Mouse (Mus musculus) MN1 (cell line): Measurements from ENCODE around the gene Kcnn3.

Experiments
- DNase-seq: peaks from one replicate; pipeline ENCODE4 v3.0.0-alpha.2; 2016; ENCODE audit warnings: low spot score

Gene Kcnn3

GRCm38 (mm10) chr3:89672573-89673317, 152.8 kb downstream of the Kcnn3 start:
- DNase-seq: no peak

- no peak for DNase-seq
Observed at GRCm38 (mm10) chr3:89677617-89678016, 157.7 kb downstream of the Kcnn3 start.

GRCm38 (mm10) chr3:89686031-89686430, 166.1 kb downstream of the Kcnn3 start:
- peak; percentile 39 for DNase-seq

- DNase-seq: peak; percentile 90
Observed at GRCm38 (mm10) chr3:89688694-89689581, 169.0 kb downstream of the Kcnn3 start.

- no peak for DNase-seq
Observed at GRCm38 (mm10) chr3:89691776-89692175, 171.8 kb downstream of the Kcnn3 start.

- no peak for DNase-seq
Observed at GRCm38 (mm10) chr3:89696152-89696821, 176.3 kb downstream of the Kcnn3 start.

GRCm38 (mm10) chr3:89698958-89699357, 179.0 kb downstream of the Kcnn3 start:
- no peak for DNase-seq

- no peak for DNase-seq
Observed at GRCm38 (mm10) chr3:89700461-89700860, 180.5 kb downstream of the Kcnn3 start.

- DNase-seq: peak; percentile 27
Observed at GRCm38 (mm10) chr3:89703596-89703995, 183.6 kb downstream of the Kcnn3 start.

GRCm38 (mm10) chr3:89704064-89704463, 184.1 kb downstream of the Kcnn3 start:
- DNase-seq: no peak

- DNase-seq: peak; percentile 91
Observed at GRCm38 (mm10) chr3:89714359-89715206, 194.6 kb downstream of the Kcnn3 start, which contains the start of gene Adar. Gene Adar (plus strand): TSS chr3:89715022.

- peak; percentile 74 for DNase-seq
Observed at GRCm38 (mm10) chr3:89715207-89715966, 195.4 kb downstream of the Kcnn3 start.

GRCm38 (mm10) chr3:89715967-89716256, 195.9 kb downstream of the Kcnn3 start:
- no peak for DNase-seq

GRCm38 (mm10) chr3:89722032-89722431, 202.1 kb downstream of the Kcnn3 start:
- no peak for DNase-seq

GRCm38 (mm10) chr3:89723400-89724084, 203.6 kb downstream of the Kcnn3 start:
- no peak for DNase-seq
